Mouse (Mus musculus) midbrain, embryonic 12.5 days (tissue): ENCODE results near the gene Ruvbl2. TPM values are rescaled to one million over a fixed set of nuclear protein-coding genes. Genes with fewer than 3 reads are reported as not detected.
"Not testable (repeated sequence)": the region's sequence is repeated elsewhere in the genome, so short reads cannot be mapped to it uniquely, and the experiment has no call there.

Experiments used
- ATAC-seq: fragments of 200-750 bp; cut with Nextera tagmentation; 2 replicates; pipeline ENCODE4 v1.8.0; 2017; ENCODE audit warnings: low read depth, moderate TSS enrichment, moderate library complexity; ENCODE audit not compliant: low FRiP score
- H3K27ac ChIP-seq: fragments of 300-500 bp; sonication (generic); replicated peaks from 2 replicates; pipeline ENCODE4 v1.5.1; 2016; ENCODE audit warnings: mild to moderate bottlenecking
- H3K27me3 ChIP-seq: fragments of 300-500 bp; sonication (generic); 2 replicates; pipeline ENCODE4 v1.6.1; 2016; ENCODE audit warnings: mild to moderate bottlenecking
- H3K36me3 ChIP-seq: fragments of 300-500 bp; sonication (generic); 2 replicates; pipeline ENCODE4 v1.6.1; 2016
- H3K4me1 ChIP-seq: fragments of 300-500 bp; sonication (generic); 2 replicates; pipeline ENCODE4 v1.6.1; 2016
- H3K4me2 ChIP-seq: fragments of 300-500 bp; sonication (generic); replicated peaks from 2 replicates; pipeline ENCODE4 v1.6.1; 2016; ENCODE audit warnings: mild to moderate bottlenecking, moderate library complexity
- H3K4me3 ChIP-seq: fragments of 300-500 bp; sonication (generic); 2 replicates; pipeline ENCODE4 v1.5.1; 2016; ENCODE audit warnings: mild to moderate bottlenecking
- H3K9ac ChIP-seq: fragments of 300-500 bp; sonication (generic); replicated peaks from 2 replicates; pipeline ENCODE4 v1.6.1; 2016; ENCODE audit warnings: mild to moderate bottlenecking, moderate library complexity
- H3K9me3 ChIP-seq: fragments of 300-500 bp; sonication (generic); 2 replicates; pipeline ENCODE4 v1.6.1; 2016; ENCODE audit warnings: mild to moderate bottlenecking
- WGBS: fragments of 180-500 bp; shearing (Covaris S2); methylation state at CpG from one replicate; pipeline ENCODE4 v1.1.7; 2016; 5-methylcytosine and 5-hydroxymethylcytosine counted together
- polyA plus RNA-seq: library from polyadenylated mRNA; unstranded; fragments of >200 nt; fragmentation: Nextera tagmentation; extraction: Ambion mirVana; gene quantifications from 2 replicates; pipeline ENCODE4 v1.2.1, GENCODE M21; 2016

The Ruvbl2 gene
- polyA plus RNA-seq = 140 and 153 TPM in 2 replicates

- no peak for ATAC-seq
- WGBS = 18% methylated on average over 19 of the region's 19 CpGs
- 0 out of 2 replicates have a peak within 1 kb of the TSS, but pooled peaks have one; percentile 6 for H3K4me2 ChIP-seq
- peak within 1 kb of the TSS; percentile 28; the same call in 1 of the 2 replicates for H3K9ac ChIP-seq
- H3K4me3 ChIP-seq = no peak within 1 kb of the TSS
- no peaks in the 10 kb centered on the region for H3K9me3 ChIP-seq
- no peaks in the 10 kb centered on the region; the same call in 1 of the 2 replicates for H3K27me3 ChIP-seq
- peaks cover 39% of the 10 kb centered on the region for H3K4me1 ChIP-seq
- no peak within 1 kb of the TSS for H3K27ac ChIP-seq
- H3K36me3 ChIP-seq = peaks cover 25% of the 10 kb centered on the region
Observed at GRCm38 (mm10) chr7:45437521-45438276, at the start of gene Ruvbl2. Ruvbl2 (minus strand) TSS chr7:45438096.

- Histone ChIP-seq H3K4me2 (0 out of 2 replicates have a peak within 1 kb of the TSS, but pooled peaks have one; percentile 66), H3K27me3 (no peaks in the 10 kb centered on the region), H3K36me3 (no peaks in the 10 kb centered on the region), H3K4me3 (no peak within 1 kb of the TSS), H3K27ac (no peak within 1 kb of the TSS), H3K9ac (no peak within 1 kb of the TSS), H3K9me3 (no peaks in the 10 kb centered on the region), H3K4me1 (peaks cover 13% of the 10 kb centered on the region; the same call in 1 of the 2 replicates)
- 84% methylated on average over 12 of the region's 12 CpGs for WGBS
- no peak for ATAC-seq
Observed at GRCm38 (mm10) chr7:45486761-45487415, 49.0 kb upstream of the Ruvbl2 start, which contains the start of gene Gm45808. Gm45808 (minus strand) TSS chr7:45486811.

- H3K4me3 ChIP-seq = no peak overlapping the region
- H3K9me3 ChIP-seq = no peaks in the 10 kb centered on the region
- H3K9ac ChIP-seq = no peak overlapping the region
- 83% methylated on average over 7 of the region's 7 CpGs for WGBS
- ATAC-seq = no peak
- no peaks in the 10 kb centered on the region for H3K36me3 ChIP-seq
- no peaks in the 10 kb centered on the region for H3K27me3 ChIP-seq
- peaks cover 13% of the 10 kb centered on the region; the same call in 1 of the 2 replicates for H3K4me1 ChIP-seq
- no peak overlapping the region for H3K4me2 ChIP-seq
- no peak overlapping the region for H3K27ac ChIP-seq
Observed at GRCm38 (mm10) chr7:45486158-45486557, 48.3 kb upstream of the Ruvbl2 start.

- not testable (repeated sequence) for H3K36me3 ChIP-seq, H3K9me3 ChIP-seq, H3K4me3 ChIP-seq, H3K9ac ChIP-seq, H3K4me1 ChIP-seq, H3K27ac ChIP-seq, ATAC-seq, H3K27me3 ChIP-seq, H3K4me2 ChIP-seq
- WGBS = over 99% methylated on average over 5 of the region's 5 CpGs
Observed at GRCm38 (mm10) chr7:45484985-45485384, 47.1 kb upstream of the Ruvbl2 start.

- no peaks in the 10 kb centered on the region for H3K9me3 ChIP-seq
- no peaks in the 10 kb centered on the region for H3K4me1 ChIP-seq
- H3K9ac ChIP-seq = no peak overlapping the region
- WGBS = 94% methylated on average over 1 of the region's 1 CpGs
- H3K36me3 ChIP-seq = no peaks in the 10 kb centered on the region
- H3K4me2 ChIP-seq = no peak overlapping the region
- H3K4me3 ChIP-seq = no peak overlapping the region
- no peak for ATAC-seq
- no peaks in the 10 kb centered on the region for H3K27me3 ChIP-seq
- H3K27ac ChIP-seq = no peak overlapping the region
Observed at GRCm38 (mm10) chr7:45482166-45482565, 44.3 kb upstream of the Ruvbl2 start.

- no peak within 1 kb of the TSS for H3K4me3 ChIP-seq
- WGBS = 48% methylated on average over 15 of the region's 15 CpGs
- no peak within 1 kb of the TSS for H3K9ac ChIP-seq
- no peaks in the 10 kb centered on the region for H3K9me3 ChIP-seq
- ATAC-seq = peak; percentile 54
- no peaks in the 10 kb centered on the region for H3K27me3 ChIP-seq
- H3K4me1 ChIP-seq = no peaks in the 10 kb centered on the region
- no peak within 1 kb of the TSS for H3K4me2 ChIP-seq
- no peak within 1 kb of the TSS for H3K27ac ChIP-seq
- H3K36me3 ChIP-seq = no peaks in the 10 kb centered on the region
Observed at GRCm38 (mm10) chr7:45481374-45481927, 43.6 kb upstream of the Ruvbl2 start, which contains the start of gene Tulp2. Tulp2 (plus strand) TSS chr7:45481877.

- not testable (repeated sequence) for H3K27me3 ChIP-seq, H3K4me3 ChIP-seq, ATAC-seq, H3K4me2 ChIP-seq, H3K9me3 ChIP-seq, H3K36me3 ChIP-seq, H3K9ac ChIP-seq, H3K4me1 ChIP-seq, H3K27ac ChIP-seq
- WGBS = 82% methylated on average over 3 of the region's 4 CpGs
Observed at GRCm38 (mm10) chr7:45480310-45480709, 42.4 kb upstream of the Ruvbl2 start.

GRCm38 (mm10) chr7:45478774-45479173, 40.9 kb upstream of the Ruvbl2 start:
- H3K4me2 ChIP-seq = no peak overlapping the region
- no peaks in the 10 kb centered on the region for H3K27me3 ChIP-seq
- H3K9ac ChIP-seq = no peak overlapping the region
- no peaks in the 10 kb centered on the region for H3K36me3 ChIP-seq
- H3K4me3 ChIP-seq = no peak overlapping the region
- ATAC-seq = no peak
- WGBS = 93% methylated on average over 7 of the region's 7 CpGs
- H3K27ac ChIP-seq = no peak overlapping the region
- H3K9me3 ChIP-seq = no peaks in the 10 kb centered on the region
- H3K4me1 ChIP-seq = no peaks in the 10 kb centered on the region

GRCm38 (mm10) chr7:45477003-45477402, 39.1 kb upstream of the Ruvbl2 start:
- 14% methylated on average over 3 of the region's 3 CpGs for WGBS
- ATAC-seq = peak; percentile 30; the same call in 1 of the 2 replicates

GRCm38 (mm10) chr7:45476453-45476852, 38.6 kb upstream of the Ruvbl2 start:
- Histone ChIP-seq H3K4me1 (no peaks in the 10 kb centered on the region), H3K9ac (no peak overlapping the region), H3K36me3 (no peaks in the 10 kb centered on the region), H3K4me3 (no peak overlapping the region), H3K27me3 (no peaks in the 10 kb centered on the region), H3K9me3 (no peaks in the 10 kb centered on the region), H3K27ac (no peak overlapping the region), H3K4me2 (no peak overlapping the region)
- 60% methylated on average over 1 of the region's 1 CpGs for WGBS
- ATAC-seq = no peak

More at GRCm38 (mm10) chr7:45477003-45477402, 39.1 kb upstream of the Ruvbl2 start:
- Histone ChIP-seq H3K9ac (no peak overlapping the region), H3K4me2 (no peak overlapping the region), H3K27ac (no peak overlapping the region), H3K4me3 (no peak overlapping the region), H3K27me3 (no peaks in the 10 kb centered on the region), H3K9me3 (no peaks in the 10 kb centered on the region), H3K36me3 (no peaks in the 10 kb centered on the region), H3K4me1 (no peaks in the 10 kb centered on the region)

GRCm38 (mm10) chr7:45475291-45475969, 37.5 kb upstream of the Ruvbl2 start:
- no peak for ATAC-seq
- Histone ChIP-seq H3K4me1 (no peaks in the 10 kb centered on the region), H3K36me3 (no peaks in the 10 kb centered on the region), H3K4me2 (0 out of 2 replicates have a peak overlapping the region, but pooled peaks have one; percentile 11), H3K27me3 (no peaks in the 10 kb centered on the region), H3K9ac (no peak overlapping the region), H3K9me3 (no peaks in the 10 kb centered on the region), H3K4me3 (no peak overlapping the region), H3K27ac (no peak overlapping the region)
- 78% methylated on average over 16 of the region's 16 CpGs for WGBS
